In genomic region chr4:32984242-32984641, GRCm38 (mm10) we compare ENCODE assay signal across 8 mouse cellular contexts. TPM values are rescaled to one million over a fixed set of nuclear protein-coding genes. Genes with fewer than 3 reads are reported as not detected.
DNase-seq lines count a peak whose midpoint lies in the region; ATAC-seq and TF ChIP-seq lines count a peak whose summit lies in the region.

No protein-coding gene starts in this region.

- DNase-seq in heart, adult 11 months, result no peak
- DNase-seq in forebrain, embryonic 10.5 days (ENCODE audit: extremely low spot score, low spot score), result peak; percentile 45
- peak; percentile 39 for DNase-seq in limb, embryonic 10.5 days (ENCODE audit: low spot score)
- no peak for DNase-seq in adrenal gland, adult 18-20 months (ENCODE audit: low spot score in 2 of 2)
- no peak for DNase-seq in adrenal gland, postnatal 36 days

- H3K4me2 ChIP-seq in heart, embryonic 13.5 days, result peak overlapping the region; percentile 89
- H3K4me2 ChIP-seq in neural tube, embryonic 15.5 days, result peak overlapping the region; percentile 92

- no peak for ATAC-seq in heart, embryonic 13.5 days (ENCODE audit: extremely low read depth, insufficient number of reproducible peaks, low FRiP score, low TSS enrichment)
- no peak for ATAC-seq in neural tube, embryonic 15.5 days (ENCODE audit: low FRiP score)

- 1% methylated on average over 13 of the region's 13 CpGs for WGBS in heart, embryonic 13.5 days
- 0% methylated on average over 13 of the region's 13 CpGs for WGBS in forebrain, embryonic 10.5 days
- WGBS in limb, embryonic 10.5 days, result under 1% methylated on average over 13 of the region's 13 CpGs
- WGBS in neural tube, embryonic 15.5 days, result 0% methylated on average over 13 of the region's 13 CpGs

- H3K9ac ChIP-seq in heart, embryonic 13.5 days, result peak overlapping the region; percentile 94
- H3K9ac ChIP-seq in ES-Bruce4 (ENCODE audit: low read depth, poor library complexity, severe bottlenecking), result peak overlapping the region; percentile 69; the same call in 1 of the 2 replicates
- peak overlapping the region; percentile 89 for H3K9ac ChIP-seq in neural tube, embryonic 15.5 days (replicated peaks)

- peaks cover 47% of the 10 kb centered on the region for H3K4me1 ChIP-seq in heart, embryonic 13.5 days
- H3K4me1 ChIP-seq in ES-Bruce4 (ENCODE audit: control insufficient read depth, insufficient read depth, low read length), result peaks cover 3% of the 10 kb centered on the region
- H3K4me1 ChIP-seq in forebrain, embryonic 10.5 days, result peaks cover 47% of the 10 kb centered on the region
- H3K4me1 ChIP-seq in limb, embryonic 10.5 days, result peaks cover 42% of the 10 kb centered on the region
- peaks cover 31% of the 10 kb centered on the region for H3K4me1 ChIP-seq in neural tube, embryonic 15.5 days

- TF ChIP-seq POLR2A in ES-Bruce4 (IDR thresholded peaks at IDR 0.05; ENCODE audit: insufficient read depth, low read length), result no peak

- no peak for TF ChIP-seq EP300 in ES-Bruce4 (IDR thresholded peaks at IDR 0.05; ENCODE audit: insufficient read depth, low read depth, low read length)

- no peaks in the 10 kb centered on the region for H3K9me3 ChIP-seq in heart, embryonic 13.5 days
- H3K9me3 ChIP-seq in ES-Bruce4 (replicated peaks; ENCODE audit: control insufficient read depth, insufficient read depth, low read length, poor library complexity, severe bottlenecking), result no peaks in the 10 kb centered on the region
- no peaks in the 10 kb centered on the region for H3K9me3 ChIP-seq in forebrain, embryonic 10.5 days
- no peaks in the 10 kb centered on the region for H3K9me3 ChIP-seq in limb, embryonic 10.5 days (replicated peaks)
- no peaks in the 10 kb centered on the region for H3K9me3 ChIP-seq in neural tube, embryonic 15.5 days (replicated peaks)

- peak overlapping the region; percentile 88 for H3K27ac ChIP-seq in heart, embryonic 13.5 days (replicated peaks)
- no peak overlapping the region for H3K27ac ChIP-seq in ES-Bruce4 (ENCODE audit: insufficient read depth, low read length)
- H3K27ac ChIP-seq in forebrain, embryonic 10.5 days, result peak overlapping the region; percentile 99
- peak overlapping the region; percentile 97 for H3K27ac ChIP-seq in limb, embryonic 10.5 days
- H3K27ac ChIP-seq in neural tube, embryonic 15.5 days (replicated peaks), result peak overlapping the region; percentile 92

- no peak for TF ChIP-seq CTCF in ES-Bruce4 (IDR thresholded peaks at IDR 0.05; ENCODE audit: low read depth, low read length)

- no peaks in the 10 kb centered on the region for H3K36me3 ChIP-seq in heart, embryonic 13.5 days
- no peaks in the 10 kb centered on the region for H3K36me3 ChIP-seq in ES-Bruce4 (ENCODE audit: control insufficient read depth, insufficient read depth, low read length, poor library complexity, severe bottlenecking)
- 0 out of 2 replicates have a peak, but pooled peaks cover 2% of the 10 kb centered on the region for H3K36me3 ChIP-seq in forebrain, embryonic 10.5 days (replicated peaks)
- no peaks in the 10 kb centered on the region for H3K36me3 ChIP-seq in limb, embryonic 10.5 days
- no peaks in the 10 kb centered on the region for H3K36me3 ChIP-seq in neural tube, embryonic 15.5 days

- H3K27me3 ChIP-seq in heart, embryonic 13.5 days (replicated peaks), result 0 out of 2 replicates have a peak, but pooled peaks cover 5% of the 10 kb centered on the region
- no peaks in the 10 kb centered on the region; the same call in 1 of the 2 replicates for H3K27me3 ChIP-seq in ES-Bruce4 (ENCODE audit: control insufficient read depth, insufficient read depth, low read length, poor library complexity, severe bottlenecking)
- peaks cover 17% of the 10 kb centered on the region for H3K27me3 ChIP-seq in forebrain, embryonic 10.5 days (ENCODE audit: poor library complexity, severe bottlenecking)
- H3K27me3 ChIP-seq in limb, embryonic 10.5 days (ENCODE audit: low read depth, poor library complexity, severe bottlenecking), result peaks cover 45% of the 10 kb centered on the region
- H3K27me3 ChIP-seq in neural tube, embryonic 15.5 days (replicated peaks), result no peaks in the 10 kb centered on the region

- peak overlapping the region; percentile 93 for H3K4me3 ChIP-seq in heart, embryonic 13.5 days
- peak overlapping the region; percentile 48 for H3K4me3 ChIP-seq in ES-Bruce4 (ENCODE audit: low read depth, low read length)
- peak overlapping the region; percentile 96 for H3K4me3 ChIP-seq in forebrain, embryonic 10.5 days
- peak overlapping the region; percentile 92 for H3K4me3 ChIP-seq in limb, embryonic 10.5 days
- H3K4me3 ChIP-seq in neural tube, embryonic 15.5 days (replicated peaks), result peak overlapping the region; percentile 97

RNA-seq across cellular contexts. Expression of gene Rragd, which starts 1.4 kb away (rescaled TPM):
- polyA plus RNA-seq in heart, embryonic 13.5 days (2015; fragmentation: Nextera tagmentation; extraction: Ambion mirVana), result 40.9 and 43.3 TPM in 2 replicates
- 27.0 and 27.2 TPM in 2 replicates for polyA plus RNA-seq in ES-Bruce4 (2011; ENCODE audit: insufficient read depth, insufficient read length, low read depth, missing spikeins)
- 25.6 and 26.9 TPM in 2 replicates for polyA plus RNA-seq in forebrain, embryonic 10.5 days (2016; fragmentation: Nextera tagmentation; extraction: Ambion mirVana)
- 17.0 and 21.2 TPM in 2 replicates for polyA plus RNA-seq in limb, embryonic 10.5 days (2016; fragmentation: Nextera tagmentation; extraction: Ambion mirVana)
- polyA plus RNA-seq in neural tube, embryonic 15.5 days (2015; fragmentation: Nextera tagmentation; extraction: Ambion mirVana), result 41.2 and 44.6 TPM in 2 replicates
- 10 to 100 TPM; 16.1 to 21.1 TPM for total RNA-seq in adrenal gland, adult 18-20 months (2021)
- total RNA-seq in adrenal gland, postnatal 36 days (2021), result 1 to 10 TPM; 7.9 to 10.0 TPM

RNA-seq across cellular contexts. Expression of gene Ankrd6, which starts 33.6 kb away (rescaled TPM):
- 4.2 and 5.0 TPM in 2 replicates for polyA plus RNA-seq in heart, embryonic 13.5 days (2015; fragmentation: Nextera tagmentation; extraction: Ambion mirVana)
- 11.8 and 12.0 TPM in 2 replicates for polyA plus RNA-seq in ES-Bruce4 (2011; ENCODE audit: insufficient read depth, insufficient read length, low read depth, missing spikeins)
- 11.9 and 12.4 TPM in 2 replicates for polyA plus RNA-seq in forebrain, embryonic 10.5 days (2016; fragmentation: Nextera tagmentation; extraction: Ambion mirVana)
- polyA plus RNA-seq in limb, embryonic 10.5 days (2016; fragmentation: Nextera tagmentation; extraction: Ambion mirVana), result 8.4 and 9.6 TPM in 2 replicates
- 21.0 and 23.7 TPM in 2 replicates for polyA plus RNA-seq in neural tube, embryonic 15.5 days (2015; fragmentation: Nextera tagmentation; extraction: Ambion mirVana)
- total RNA-seq in adrenal gland, adult 18-20 months (2021), result 1 to 10 TPM; 2.0 to 3.3 TPM
- total RNA-seq in adrenal gland, postnatal 36 days (2021), result 1 to 10 TPM; 1.6 to 3.1 TPM

RNA-seq across cellular contexts. Expression of gene Ube2j1, which starts 47.0 kb away (rescaled TPM):
- 27.5 and 32.8 TPM in 2 replicates for polyA plus RNA-seq in heart, embryonic 13.5 days (2015; fragmentation: Nextera tagmentation; extraction: Ambion mirVana)
- polyA plus RNA-seq in ES-Bruce4 (2011; ENCODE audit: insufficient read depth, insufficient read length, low read depth, missing spikeins), result 31.1 and 34.3 TPM in 2 replicates
- 46.1 and 46.8 TPM in 2 replicates for polyA plus RNA-seq in forebrain, embryonic 10.5 days (2016; fragmentation: Nextera tagmentation; extraction: Ambion mirVana)
- polyA plus RNA-seq in limb, embryonic 10.5 days (2016; fragmentation: Nextera tagmentation; extraction: Ambion mirVana), result 38.3 and 38.7 TPM in 2 replicates
- 71.9 and 77.3 TPM in 2 replicates for polyA plus RNA-seq in neural tube, embryonic 15.5 days (2015; fragmentation: Nextera tagmentation; extraction: Ambion mirVana)
- 10 to 100 TPM; 69.9 to 77.8 TPM for total RNA-seq in adrenal gland, adult 18-20 months (2021)
- 10 to 100 TPM; 74.0 to 86.9 TPM for total RNA-seq in adrenal gland, postnatal 36 days (2021)

Comparison
In these comparisons a context has a peak if more than half of its experiments do, and no peak if none do; other contexts are left out.
1. DNase-seq: peak in forebrain, embryonic 10.5 days (single experiment) and limb, embryonic 10.5 days (single experiment); none in heart, adult 11 months (single experiment), adrenal gland, adult 18-20 months (0 of 2) and adrenal gland, postnatal 36 days (0 of 2).
2. Peak in every context shown above with its lines, with median percentiles within 50 percentile points of each other: H3K4me3 ChIP-seq and H3K9ac ChIP-seq.